Mouse (Mus musculus) erythroblast, adult 5-6 weeks (primary cell): ENCODE data around the gene Orm1. TPM values are rescaled to one million over a fixed set of nuclear protein-coding genes. Genes with fewer than 3 reads are reported as not detected.

ENCODE experiments used
- ATAC-seq: replicated peaks from 2 replicates; pipeline ENCODE4 v1.8.0; 2016; ENCODE audit warnings: moderate number of reproducible peaks, mild to moderate bottlenecking, moderate TSS enrichment, inconsistent platforms; ENCODE audit not compliant: poor library complexity, low FRiP score, severe bottlenecking
- total RNA-seq, 2 experiments: library from RNA; stranded (forward) in 1 of 2; stranded (reverse) in 1 of 2; fragments of 150-400 nt in 1 of 2; fragments of 200-764, 138-1000 nt in 1 of 2; gene quantifications; 2 replicates each; pipeline versions ENCODE4 v1.2.3 to v1.2.4; 2015 to 2017; ENCODE audit warnings: low replicate concordance in 2 of 2

Gene Orm1
- total RNA-seq, 2 experiments from 2014 or later = 14.8 TPM; not detected in 1

- no peak for ATAC-seq
Observed at GRCm38 (mm10) chr4:63391322-63391721, 47.0 kb downstream of the Orm1 start.

Other genes with a start within 250 kb of the Orm1 start
- not detected in 2 replicates for gene Ambp, start 189.8 kb upstream of the Orm1 start, total RNA-seq (2015; ENCODE audit: low replicate concordance)
- gene Ambp, start 189.8 kb upstream of the Orm1 start, total RNA-seq (2017; ENCODE audit: low replicate concordance) = not detected in 2 replicates
- not detected in 2 replicates for gene Kif12, start 172.4 kb upstream of the Orm1 start, total RNA-seq (2015; ENCODE audit: low replicate concordance)
- gene Kif12, start 172.4 kb upstream of the Orm1 start, total RNA-seq (2017; ENCODE audit: low replicate concordance) = not detected in 2 replicates
- gene Col27a1, start 130.6 kb upstream of the Orm1 start, total RNA-seq (2015; ENCODE audit: low replicate concordance) = 0.96 TPM in 1 of 2 replicates, not detected in the other
- not detected in 2 replicates for gene Col27a1, start 130.6 kb upstream of the Orm1 start, total RNA-seq (2017; ENCODE audit: low replicate concordance)
- gene Orm3, start 11.6 kb downstream of the Orm1 start, total RNA-seq (2015; ENCODE audit: low replicate concordance) = not detected in 2 replicates
- not detected in 2 replicates for gene Orm3, start 11.6 kb downstream of the Orm1 start, total RNA-seq (2017; ENCODE audit: low replicate concordance)
- not detected in 2 replicates for gene Orm2, start 17.9 kb downstream of the Orm1 start, total RNA-seq (2015; ENCODE audit: low replicate concordance)
- gene Orm2, start 17.9 kb downstream of the Orm1 start, total RNA-seq (2017; ENCODE audit: low replicate concordance) = not detected in 2 replicates
- gene Akna, start 58.8 kb downstream of the Orm1 start, total RNA-seq (2015; ENCODE audit: low replicate concordance) = 16.9 and 18.4 TPM in 2 replicates
- gene Akna, start 58.8 kb downstream of the Orm1 start, total RNA-seq (2017; ENCODE audit: low replicate concordance) = 8.2 and 9.5 TPM in 2 replicates
- gene Whrn, start 151.4 kb downstream of the Orm1 start, total RNA-seq (2015; ENCODE audit: low replicate concordance) = 0.38 TPM in 1 of 2 replicates, not detected in the other
- not detected in 2 replicates for gene Whrn, start 151.4 kb downstream of the Orm1 start, total RNA-seq (2017; ENCODE audit: low replicate concordance)
- gene Atp6v1g1, start 200.2 kb downstream of the Orm1 start, total RNA-seq (2015; ENCODE audit: low replicate concordance) = 39.6 and 49.7 TPM in 2 replicates
- 31.0 and 43.5 TPM in 2 replicates for gene Atp6v1g1, start 200.2 kb downstream of the Orm1 start, total RNA-seq (2017; ENCODE audit: low replicate concordance)
- 5.0 and 15.3 TPM in 2 replicates for gene Tmem268, start 214.2 kb downstream of the Orm1 start, total RNA-seq (2015; ENCODE audit: low replicate concordance)
- 1.5 and 2.6 TPM in 2 replicates for gene Tmem268, start 214.2 kb downstream of the Orm1 start, total RNA-seq (2017; ENCODE audit: low replicate concordance)